Mouse (Mus musculus): ENCODE results near the gene Dennd1c. TPM values are rescaled to one million over a fixed set of nuclear protein-coding genes. Genes with fewer than 3 reads are reported as not detected.

The Dennd1c gene
- total RNA-seq, 2 experiments from 2014 or later, result 0.22 to 0.56 TPM

- intact Hi-C loops (cut with DNase I), result no loop called here
- no peak overlapping the region for H3K27ac ChIP-seq
- no peak overlapping the region for H3K4me3 ChIP-seq
- DNase-seq, result no peak
- no peak for TF ChIP-seq CTCF (IDR thresholded peaks at IDR 0.05)
Observed at GRCm38 (mm10) chr17:57085970-57086757, 7.8 kb upstream of the Dennd1c start.

DNA sequence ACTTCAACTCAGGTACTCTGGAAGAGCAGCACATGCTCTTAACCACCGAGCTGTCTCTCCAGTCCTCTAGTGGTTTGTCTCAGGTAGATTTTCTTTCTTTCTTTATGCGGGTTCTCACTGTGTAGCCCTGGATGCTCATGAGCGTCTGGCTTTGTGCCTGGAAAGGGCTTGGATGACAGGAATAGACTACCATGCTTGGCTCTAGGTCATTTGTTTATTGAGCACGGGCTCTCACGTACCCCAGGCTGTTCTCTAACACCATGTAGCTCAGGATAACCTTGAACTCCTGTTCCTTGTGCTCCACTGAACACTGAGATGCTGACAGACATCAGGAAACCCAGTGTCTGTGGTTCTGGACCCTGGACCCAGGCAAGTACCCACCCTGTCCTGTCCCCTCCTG, 4.2 kb upstream of the Dennd1c start:
- no peak overlapping the region for H3K27ac ChIP-seq
- H3K4me3 ChIP-seq, result no peak overlapping the region
- DNase-seq, result no peak
- no peak for TF ChIP-seq CTCF (IDR thresholded peaks at IDR 0.05)
- intact Hi-C loops (cut with DNase I), result no loop called here

DNA sequence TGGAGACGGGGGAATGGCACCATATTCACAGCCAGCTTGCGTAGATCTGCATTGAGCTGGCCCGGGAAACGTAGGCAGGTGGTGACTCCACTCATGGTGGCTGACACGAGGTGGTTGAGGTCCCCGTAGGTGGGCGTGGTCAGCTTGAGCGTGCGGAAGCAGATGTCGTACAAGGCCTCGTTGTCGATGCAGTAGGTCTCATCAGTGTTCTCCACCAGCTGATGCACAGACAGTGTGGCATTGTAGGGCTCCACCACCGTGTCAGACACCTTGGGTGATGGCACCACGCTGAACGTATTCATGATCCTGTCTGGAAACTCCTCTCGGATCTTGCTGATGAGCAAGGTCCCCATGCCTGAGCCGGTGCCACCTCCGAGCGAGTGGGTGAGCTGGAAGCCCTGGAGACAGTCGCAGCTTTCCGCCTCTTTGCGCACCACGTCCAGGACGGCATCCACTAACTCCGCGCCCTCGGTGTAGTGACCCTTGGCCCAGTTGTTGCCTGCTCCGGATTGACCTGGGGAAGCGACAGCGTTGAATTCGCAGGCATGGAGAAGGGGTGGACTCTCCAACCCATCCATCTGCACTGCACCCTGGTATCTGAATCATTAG, 3.0 kb upstream of the Dennd1c start:
- no peak for TF ChIP-seq CTCF (IDR thresholded peaks at IDR 0.05)
- Histone ChIP-seq H3K27ac (no peak overlapping the region), H3K4me3 (no peak overlapping the region)
- intact Hi-C loops (cut with DNase I), result no loop called here
- DNase-seq, result no peak

DNA sequence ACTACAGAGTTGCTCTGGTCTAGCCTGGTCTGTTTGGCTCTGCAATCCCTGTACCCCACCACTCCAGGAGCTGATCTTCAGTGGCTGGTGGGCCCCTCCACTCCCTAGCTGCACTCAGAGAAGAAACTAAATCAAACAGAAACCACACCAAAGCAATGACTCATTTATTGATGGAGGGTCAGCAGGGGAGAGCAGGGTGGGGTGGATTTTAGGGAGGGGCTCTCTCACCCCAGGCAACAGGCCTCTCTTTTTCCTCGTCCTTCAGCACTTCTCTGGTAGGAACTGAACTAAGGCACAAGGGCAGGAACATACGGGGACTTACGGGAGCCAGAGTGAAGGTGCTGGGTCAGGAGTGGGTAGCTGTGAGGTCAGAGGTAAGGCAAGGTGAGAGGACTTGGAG, 1.6 kb upstream of the Dennd1c start:
- no peak overlapping the region for H3K27ac ChIP-seq
- intact Hi-C loops (cut with DNase I), result no loop called here
- H3K4me3 ChIP-seq, result no peak overlapping the region
- TF ChIP-seq CTCF (IDR thresholded peaks at IDR 0.05), result no peak
- no peak for DNase-seq

- TF ChIP-seq CTCF (IDR thresholded peaks at IDR 0.05), result no peak
- Histone ChIP-seq H3K27ac (no peak overlapping the region), H3K4me3 (no peak overlapping the region)
- DNase-seq, result no peak
- intact Hi-C loops (cut with DNase I), result no loop called here
Observed at GRCm38 (mm10) chr17:57076916-57077315, 1.4 kb downstream of the Dennd1c start.

DNA sequence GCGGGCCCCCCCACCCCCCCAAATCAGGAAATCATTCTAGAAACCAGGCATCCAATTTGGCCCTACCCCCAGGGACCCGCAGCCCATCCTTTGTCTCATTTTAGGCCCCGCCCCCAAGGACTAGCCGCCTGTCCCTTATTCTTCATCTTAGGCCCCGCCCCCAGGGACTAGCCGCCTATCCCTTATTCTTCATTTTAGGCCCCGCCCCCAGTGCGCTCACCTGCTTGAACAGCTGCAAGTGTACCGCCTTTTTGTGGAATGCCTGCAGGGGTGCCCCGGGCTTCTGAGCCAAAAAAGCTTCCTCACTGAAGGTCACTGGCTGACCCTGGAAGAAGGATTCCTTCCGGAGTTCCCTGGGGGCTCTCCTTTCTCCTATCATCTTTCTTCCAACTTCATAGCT, 7.6 kb downstream of the Dennd1c start:
- intact Hi-C loops (cut with DNase I), result no loop called here
- no peak overlapping the region for H3K27ac ChIP-seq
- no peak for TF ChIP-seq CTCF (IDR thresholded peaks at IDR 0.05)
- H3K4me3 ChIP-seq, result no peak overlapping the region
- no peak for DNase-seq

GRCm38 (mm10) chr17:57070272-57070671, 8.0 kb downstream of the Dennd1c start:
- intact Hi-C loops (cut with DNase I), result no loop called here
- no peak for DNase-seq
- Histone ChIP-seq H3K4me3 (no peak overlapping the region), H3K27ac (no peak overlapping the region)
- TF ChIP-seq CTCF (IDR thresholded peaks at IDR 0.05), result no peak

GRCm38 (mm10) chr17:57066908-57067307, 11.4 kb downstream of the Dennd1c start:
- no peak overlapping the region for H3K4me3 ChIP-seq
- TF ChIP-seq CTCF (IDR thresholded peaks at IDR 0.05), result no peak
- H3K27ac ChIP-seq, result no peak overlapping the region
- no peak for DNase-seq
- intact Hi-C loops (cut with DNase I), result no loop called here

DNA sequence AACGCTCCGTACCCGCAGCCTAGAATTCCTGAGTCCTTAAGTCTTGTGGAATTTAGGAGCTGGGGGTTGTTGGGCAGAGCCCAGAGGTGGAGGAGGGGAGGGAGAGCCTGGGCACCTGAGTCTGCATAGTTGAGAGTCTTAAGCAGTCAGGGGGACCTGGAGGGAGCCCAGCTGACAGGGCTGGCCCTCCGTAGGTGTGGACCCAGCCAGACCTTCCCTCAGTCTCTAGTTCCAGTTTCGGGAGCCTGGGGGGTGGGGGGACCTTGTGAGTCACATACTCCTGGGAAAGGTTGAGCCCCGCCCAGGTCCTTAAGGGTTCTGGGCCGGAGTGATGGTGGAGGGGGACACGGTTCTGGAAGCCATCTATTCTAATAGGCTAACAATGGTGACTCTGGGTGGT, 15.3 kb downstream of the Dennd1c start:
- H3K4me3 ChIP-seq, result no peak overlapping the region
- TF ChIP-seq CTCF (IDR thresholded peaks at IDR 0.05), result no peak
- intact Hi-C loops (cut with DNase I), result no loop called here

DNA sequence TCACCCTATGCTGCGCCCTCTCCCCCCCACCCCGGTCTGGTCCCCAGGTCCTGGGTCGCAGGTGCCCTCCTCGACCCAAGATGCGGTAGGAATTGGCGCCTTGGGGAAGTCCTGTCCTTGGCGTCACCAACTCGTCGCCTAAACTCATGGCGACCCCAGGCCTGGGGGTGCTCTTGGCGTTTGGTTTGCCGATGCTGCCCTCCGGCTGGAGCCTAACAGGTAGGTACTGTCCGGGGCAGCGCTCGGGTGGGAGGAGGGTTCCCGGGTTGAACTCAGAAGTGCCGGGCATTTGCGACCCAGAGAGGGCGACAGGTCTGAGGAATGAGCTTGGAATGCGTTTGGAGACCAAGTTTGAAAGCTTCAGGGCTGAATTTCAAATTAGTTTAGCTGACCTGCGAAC, 15.8 kb downstream of the Dennd1c start:
- peak overlapping the region; percentile 61 for H3K4me3 ChIP-seq
- no peak for TF ChIP-seq CTCF (IDR thresholded peaks at IDR 0.05)
- DNase-seq, result no peak
- no peak overlapping the region for H3K27ac ChIP-seq
- intact Hi-C loops (cut with DNase I), result no loop called here

More for the DNA sequence above, 15.3 kb downstream of the Dennd1c start:
- no peak for DNase-seq
- no peak overlapping the region for H3K27ac ChIP-seq

DNA sequence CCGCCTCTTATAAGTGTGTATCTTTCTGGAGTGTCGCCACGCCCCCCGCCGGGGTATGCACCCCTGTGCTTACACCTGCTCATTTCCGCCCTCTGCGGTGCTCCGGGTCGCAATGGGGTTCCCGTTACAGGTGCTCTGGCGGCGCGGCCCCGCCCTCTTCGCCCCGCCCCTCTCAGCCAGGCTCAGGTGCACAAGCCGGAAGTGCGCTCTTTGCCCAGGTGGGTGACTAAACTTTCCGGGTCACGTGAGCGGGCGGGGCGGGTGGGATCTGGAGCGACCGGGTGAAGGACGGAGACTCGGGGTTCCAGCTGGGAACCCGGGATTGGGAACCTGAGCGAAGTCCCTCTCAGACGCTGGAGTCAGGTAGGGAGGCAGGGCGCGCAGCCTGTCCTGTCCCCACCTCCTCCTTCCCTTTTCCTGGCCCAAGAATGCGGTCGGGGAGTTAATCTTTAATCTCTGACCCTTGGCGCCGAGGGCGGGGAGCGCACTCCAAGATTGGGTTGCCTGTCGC, 16.2 kb downstream of the Dennd1c start:
- no peak overlapping the region for H3K27ac ChIP-seq
- intact Hi-C loops (cut with DNase I), result no loop called here
- TF ChIP-seq CTCF (IDR thresholded peaks at IDR 0.05), result no peak
- peak; percentile 32 for DNase-seq
- H3K4me3 ChIP-seq, result peak overlapping the region; percentile 61

- peak overlapping the region; percentile 89 for H3K4me3 ChIP-seq
- intact Hi-C loops (cut with DNase I), result loop anchor here (2.0 kb wide), 1 partner anchor 106 kb away; no protein-coding TSS in a partner anchor
- no peak overlapping the region for H3K27ac ChIP-seq
- TF ChIP-seq CTCF (IDR thresholded peaks at IDR 0.05), result no peak
- DNase-seq, result no peak
Observed at GRCm38 (mm10) chr17:57061069-57061468, 17.2 kb downstream of the Dennd1c start.

DNA sequence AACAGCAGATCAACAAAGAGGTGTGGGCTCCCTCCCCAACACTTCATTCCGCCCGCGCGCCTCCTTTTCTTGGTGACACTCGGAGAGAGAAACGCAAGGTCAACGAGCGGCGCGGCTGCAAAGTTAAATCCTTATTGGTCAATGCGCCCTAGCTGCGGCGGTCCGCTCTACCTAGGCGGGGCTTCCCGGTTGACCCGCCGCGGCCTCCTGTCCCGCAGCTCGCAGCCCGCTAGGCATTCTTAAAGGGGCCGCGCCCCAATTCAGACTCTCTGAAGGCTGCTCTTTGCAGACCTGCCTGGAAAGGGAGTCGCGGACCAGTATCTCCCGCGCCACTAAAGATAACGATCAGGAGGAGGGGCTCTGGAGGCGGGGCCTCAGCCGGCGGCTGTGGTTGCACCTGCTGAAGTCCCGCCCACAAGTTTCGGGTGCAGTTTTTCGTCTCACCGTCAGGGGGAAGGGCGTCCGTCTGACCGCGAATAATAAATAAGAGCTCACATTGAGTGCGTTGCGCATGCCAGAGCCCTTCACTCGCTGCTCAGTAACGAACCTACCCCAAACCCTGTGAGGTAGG, 18.0 kb downstream of the Dennd1c start:
- DNase-seq, result peak; percentile 97
- Histone ChIP-seq H3K27ac (peak overlapping the region; percentile 87), H3K4me3 (peak overlapping the region; percentile 89)
- peak; percentile 82 for TF ChIP-seq CTCF (IDR thresholded peaks at IDR 0.05)
- intact Hi-C loops (cut with DNase I), result loop anchor here (2.0 kb wide), 1 partner anchor 106 kb away; no protein-coding TSS in a partner anchor
